Mouse (Mus musculus): ENCODE measurements at regions not wholly inside any gene's neighbourhood (a gene's known extent, or its start where the extent isn't known, plus 50 kb on each side); places are given as distances from the start of the nearest gene placed in this dataset.
"Not testable (repeated sequence)": the region's sequence is repeated elsewhere in the genome, so short reads cannot be mapped to it uniquely, and the experiment has no call there.

- no peak for DNase-seq
Measured at GRCm38 (mm10) chr9:116427278-116427677, 252.1 kb upstream of the Tgfbr2 start.

GRCm38 (mm10) chr9:116426269-116426999, 251.3 kb upstream of the Tgfbr2 start:
- peak; percentile 89 for DNase-seq
- intact Hi-C loops (cut with DNase I), result loop anchor here (10.0 kb wide), 1 partner anchor 1538 kb away; no protein-coding TSS in a partner anchor

More at GRCm38 (mm10) chr9:116427278-116427677, 252.1 kb upstream of the Tgfbr2 start:
- intact Hi-C loops (cut with DNase I), result loop anchor here (10.0 kb wide), 1 partner anchor 1538 kb away; no protein-coding TSS in a partner anchor

GRCm38 (mm10) chr9:116425400-116425799, 250.2 kb upstream of the Tgfbr2 start:
- not testable (repeated sequence) for DNase-seq
- intact Hi-C loops (cut with DNase I), result loop anchor here (10.0 kb wide), 1 partner anchor 1539 kb away; no protein-coding TSS in a partner anchor

- intact Hi-C loops (cut with DNase I), result no loop called here
- no peak for DNase-seq
Measured at GRCm38 (mm10) chr9:116415021-116415420, 239.9 kb upstream of the Tgfbr2 start.

GRCm38 (mm10) chr9:116411067-116411466, 235.9 kb upstream of the Tgfbr2 start:
- intact Hi-C loops (cut with DNase I), result no loop called here
- DNase-seq, result no peak

GRCm38 (mm10) chr9:116410461-116410860, 235.3 kb upstream of the Tgfbr2 start:
- intact Hi-C loops (cut with DNase I), result no loop called here

GRCm38 (mm10) chr9:116408116-116408515, 233.0 kb upstream of the Tgfbr2 start:
- intact Hi-C loops (cut with DNase I), result no loop called here
- DNase-seq, result no peak

More at GRCm38 (mm10) chr9:116410461-116410860, 235.3 kb upstream of the Tgfbr2 start:
- no peak for DNase-seq

- intact Hi-C loops (cut with DNase I), result no loop called here
- no peak for DNase-seq
Measured at GRCm38 (mm10) chr9:116405051-116405450, 229.9 kb upstream of the Tgfbr2 start.

GRCm38 (mm10) chr9:116401821-116402220, 226.7 kb upstream of the Tgfbr2 start:
- intact Hi-C loops (cut with DNase I), result no loop called here
- no peak for DNase-seq

- intact Hi-C loops (cut with DNase I), result no loop called here
- no peak for DNase-seq
Measured at GRCm38 (mm10) chr9:116400270-116400669, 225.1 kb upstream of the Tgfbr2 start.

GRCm38 (mm10) chr9:116399296-116399695, 224.1 kb upstream of the Tgfbr2 start:
- intact Hi-C loops (cut with DNase I), result no loop called here
- no peak for DNase-seq

- intact Hi-C loops (cut with DNase I), result no loop called here
- DNase-seq, result peak; percentile 32
Measured at GRCm38 (mm10) chr9:116392258-116392657, 217.1 kb upstream of the Tgfbr2 start.

- no peak for DNase-seq
Measured at GRCm38 (mm10) chr9:116389781-116390180, 214.6 kb upstream of the Tgfbr2 start.

GRCm38 (mm10) chr9:116388863-116389262, 213.7 kb upstream of the Tgfbr2 start:
- DNase-seq, result no peak
- intact Hi-C loops (cut with DNase I), result no loop called here

More at GRCm38 (mm10) chr9:116389781-116390180, 214.6 kb upstream of the Tgfbr2 start:
- intact Hi-C loops (cut with DNase I), result no loop called here

- intact Hi-C loops (cut with DNase I), result no loop called here
- no peak for DNase-seq
Measured at GRCm38 (mm10) chr9:116388025-116388424, 212.9 kb upstream of the Tgfbr2 start.

GRCm38 (mm10) chr9:116384176-116385076, 209.3 kb upstream of the Tgfbr2 start:
- peak; percentile 70 for DNase-seq
- intact Hi-C loops (cut with DNase I), result no loop called here

- DNase-seq, result no peak
- intact Hi-C loops (cut with DNase I), result no loop called here
Measured at GRCm38 (mm10) chr9:116383411-116384101, 208.4 kb upstream of the Tgfbr2 start.

- intact Hi-C loops (cut with DNase I), result no loop called here
- DNase-seq, result peak; percentile 32
Measured at GRCm38 (mm10) chr9:116377706-116378105, 202.5 kb upstream of the Tgfbr2 start.

GRCm38 (mm10) chr9:116375658-116376357, 200.6 kb upstream of the Tgfbr2 start:
- DNase-seq, result peak; percentile 86
- intact Hi-C loops (cut with DNase I), result no loop called here

- intact Hi-C loops (cut with DNase I), result no loop called here
- DNase-seq, result no peak
Measured at GRCm38 (mm10) chr9:116374343-116374742, 199.2 kb upstream of the Tgfbr2 start.

Measured in left cerebral cortex, postnatal 4 days (tissue).